Mouse (Mus musculus) right cerebral cortex, postnatal 25 days (tissue): ENCODE data around the gene Rhbdd3.

ENCODE experiments used
- DNase-seq: peaks from one replicate; pipeline ENCODE4 v3.0.0; 2022

The Rhbdd3 gene

GRCm38 (mm10) chr11:5098736-5099542 is at the start of gene Rhbdd3, which contains the start of gene Ewsr1:
Rhbdd3 (plus strand) TSS chr11:5098926.
Ewsr1 (minus strand) TSS chr11:5099266.
- DNase-seq = peak; percentile 97

- no peak for DNase-seq
These were observed 47.1 kb upstream of the Rhbdd3 start for GRCm38 (mm10) chr11:5051629-5052028.

- peak; percentile 50 for DNase-seq
These were observed 46.4 kb upstream of the Rhbdd3 start for GRCm38 (mm10) chr11:5052200-5052854.

- DNase-seq = no peak
These were observed 44.6 kb upstream of the Rhbdd3 start for GRCm38 (mm10) chr11:5054151-5054550.

GRCm38 (mm10) chr11:5054874-5055273 is 43.9 kb upstream of the Rhbdd3 start:
- no peak for DNase-seq

GRCm38 (mm10) chr11:5055945-5056938 is 42.5 kb upstream of the Rhbdd3 start:
- DNase-seq = no peak

- no peak for DNase-seq
These were observed 41.7 kb upstream of the Rhbdd3 start for GRCm38 (mm10) chr11:5057064-5057463.

- no peak for DNase-seq
These were observed 41.2 kb upstream of the Rhbdd3 start for GRCm38 (mm10) chr11:5057541-5057855.

- peak; percentile 66 for DNase-seq
These were observed 40.7 kb upstream of the Rhbdd3 start, which contains the start of gene Rasl10a for GRCm38 (mm10) chr11:5057856-5058641. Rasl10a (plus strand) TSS chr11:5058128.

- no peak for DNase-seq
These were observed 39.9 kb upstream of the Rhbdd3 start for GRCm38 (mm10) chr11:5058783-5059182.

- DNase-seq = no peak
These were observed 39.5 kb upstream of the Rhbdd3 start for GRCm38 (mm10) chr11:5059230-5059629.

- peak; percentile 76 for DNase-seq
These were observed 39.0 kb upstream of the Rhbdd3 start for GRCm38 (mm10) chr11:5059704-5060156.

GRCm38 (mm10) chr11:5060756-5061412 is 37.8 kb upstream of the Rhbdd3 start:
- no peak for DNase-seq

- peak; percentile 94 for DNase-seq
These were observed 37.1 kb upstream of the Rhbdd3 start for GRCm38 (mm10) chr11:5061413-5062139.

GRCm38 (mm10) chr11:5062326-5062725 is 36.4 kb upstream of the Rhbdd3 start:
- no peak for DNase-seq

- DNase-seq = no peak
These were observed 35.7 kb upstream of the Rhbdd3 start for GRCm38 (mm10) chr11:5062860-5063505.

- DNase-seq = peak; percentile 35
These were observed 35.0 kb upstream of the Rhbdd3 start for GRCm38 (mm10) chr11:5063561-5064281.

GRCm38 (mm10) chr11:5064282-5065055 is 34.3 kb upstream of the Rhbdd3 start:
- DNase-seq = peak; percentile 43
